Mouse (Mus musculus): ENCODE data around the gene Rnf43.

Rnf43 gene

DNA sequence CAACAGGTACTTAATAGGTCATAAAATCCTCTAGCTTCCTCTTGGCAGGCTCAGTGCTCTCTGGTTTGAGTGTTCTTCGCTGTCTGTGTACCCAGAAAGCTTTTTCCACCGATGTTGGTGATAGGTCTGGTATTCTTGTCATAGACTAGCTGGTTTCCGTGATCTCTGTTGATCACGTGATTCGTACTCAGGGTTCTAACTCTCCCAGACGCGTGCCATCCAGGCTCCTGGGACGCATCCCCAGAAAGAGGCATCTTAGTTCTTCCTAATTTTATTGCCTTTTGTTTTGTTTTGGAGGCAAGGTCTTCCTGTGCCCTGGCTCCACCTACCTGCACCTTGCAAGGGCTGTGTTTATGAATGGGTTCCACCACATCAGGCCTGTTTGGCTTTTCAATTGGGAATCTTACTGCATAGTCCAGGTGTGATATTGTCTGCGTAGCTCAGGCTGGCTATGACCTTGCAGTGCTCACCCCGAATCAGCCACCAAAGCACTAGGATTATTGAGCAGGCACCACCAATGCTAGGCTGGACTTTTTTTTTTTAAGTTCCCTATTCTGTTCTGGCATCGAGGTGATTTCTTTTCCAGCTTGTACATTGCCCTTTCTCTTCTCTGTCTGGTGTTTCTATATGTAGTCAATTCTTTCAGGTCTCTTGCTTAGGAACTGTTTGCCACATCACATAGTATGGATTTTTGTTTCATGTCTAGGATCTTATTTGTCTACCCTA lies 26.1 kb downstream of the Rnf43 start:
- no peak for TF ChIP-seq GATA4 (IDR thresholded peaks at IDR 0.05; ENCODE audit: insufficient replicate concordance, low read length)

DNA sequence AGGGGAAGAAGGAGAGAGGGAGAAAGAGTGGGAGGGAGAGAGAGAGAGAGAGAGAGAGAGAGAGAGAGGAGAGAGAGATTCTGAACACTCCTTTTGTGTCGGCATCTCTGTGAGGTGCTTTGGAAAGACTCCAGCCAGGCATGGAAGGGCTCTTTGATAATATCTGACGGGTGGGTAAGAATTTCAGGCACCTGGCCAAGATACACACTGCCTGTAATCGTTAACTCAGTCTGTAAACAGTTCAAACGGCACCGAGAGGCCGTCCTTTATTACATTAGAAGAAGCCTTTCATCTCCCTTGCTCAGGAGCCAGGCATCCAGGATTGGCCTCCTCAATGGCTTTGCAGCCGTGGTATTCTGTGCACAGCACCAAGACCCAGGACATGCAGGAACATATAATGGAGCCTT lies 26.9 kb downstream of the Rnf43 start:
- peak; percentile 18; the same call in 1 of the 2 replicates for TF ChIP-seq GATA4 (IDR thresholded peaks at IDR 0.05; ENCODE audit: insufficient replicate concordance, low read length)

DNA sequence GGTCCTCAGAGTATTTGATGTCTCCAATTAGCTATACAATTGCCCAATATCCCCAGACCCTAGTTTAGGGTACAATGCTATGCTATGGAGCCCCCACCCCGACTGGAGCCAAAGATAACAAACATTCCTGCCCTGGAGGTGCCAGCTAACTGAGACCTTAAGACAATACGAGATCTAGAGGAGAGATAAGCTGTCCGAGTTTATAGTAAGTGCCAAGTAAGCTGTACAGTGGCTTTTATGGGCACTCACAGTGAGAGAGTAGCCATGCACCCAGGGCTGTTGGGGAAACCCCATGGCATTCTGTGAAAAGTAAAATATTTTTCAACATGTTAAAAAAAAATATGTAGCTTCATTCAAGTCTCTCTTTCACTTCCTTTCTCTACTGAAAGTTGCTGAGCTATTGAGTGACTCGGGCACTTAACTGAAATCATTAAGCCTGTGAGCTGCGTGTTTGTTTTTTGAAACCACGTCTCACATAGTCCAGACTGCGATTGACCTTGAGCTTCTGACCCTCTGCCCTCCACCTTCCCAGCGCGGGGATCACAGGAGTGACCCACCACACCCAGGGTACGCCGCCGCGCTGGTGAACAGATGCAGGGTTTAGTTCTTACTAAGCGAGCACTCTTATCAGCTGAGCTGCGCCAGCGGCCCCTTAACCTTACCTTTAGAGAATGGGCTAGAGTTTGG lies 27.7 kb downstream of the Rnf43 start:
- TF ChIP-seq GATA4 (IDR thresholded peaks at IDR 0.05; ENCODE audit: insufficient replicate concordance, low read length) = no peak

DNA sequence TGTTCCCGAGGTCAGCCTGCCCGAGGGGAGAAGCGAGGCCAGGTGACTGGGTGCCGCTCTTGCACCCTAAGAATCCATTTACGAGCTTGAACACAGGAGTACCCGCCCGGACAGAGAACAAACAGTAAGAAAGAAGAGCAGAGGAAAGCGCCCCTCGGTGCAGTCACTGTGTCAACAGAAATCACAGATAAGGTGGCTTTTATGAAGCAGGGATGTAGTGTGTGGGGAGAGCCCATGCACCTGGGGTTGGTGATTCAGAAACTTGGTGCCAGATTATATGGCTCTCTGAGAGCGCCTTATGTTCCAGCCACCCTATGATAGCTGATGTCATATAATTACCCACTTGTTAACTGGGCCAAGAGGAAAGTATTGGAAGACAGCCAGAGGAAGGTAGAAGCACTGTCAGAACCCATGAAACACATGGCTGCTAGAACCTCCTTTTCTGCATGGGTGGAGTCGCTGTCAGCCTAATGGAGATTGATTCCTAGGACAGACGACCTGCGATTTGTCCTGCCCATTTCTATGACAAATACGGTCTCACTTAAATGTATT lies 34.7 kb downstream of the Rnf43 start:
- no peak for TF ChIP-seq GATA4 (IDR thresholded peaks at IDR 0.05; ENCODE audit: insufficient replicate concordance, low read length)

DNA sequence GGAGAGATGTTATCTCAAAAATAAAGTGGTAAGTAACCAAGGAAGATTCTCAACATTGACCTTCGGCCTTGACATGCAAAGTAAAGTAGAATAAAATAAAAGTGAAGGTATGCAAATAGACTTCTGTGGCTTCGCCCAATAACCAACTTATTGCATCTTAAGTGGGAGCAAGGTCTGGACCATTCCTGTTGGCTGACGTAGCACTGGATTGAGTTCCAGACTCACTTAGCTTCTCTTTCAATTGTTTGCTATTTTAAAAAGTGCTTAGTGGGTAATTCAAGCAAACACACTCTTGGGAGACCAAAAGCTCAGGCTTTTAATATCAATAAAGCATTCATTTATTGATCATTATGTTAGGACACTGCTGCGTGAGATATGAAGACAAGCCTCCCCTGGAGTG lies 35.6 kb downstream of the Rnf43 start:
- TF ChIP-seq GATA4 (IDR thresholded peaks at IDR 0.05; ENCODE audit: insufficient replicate concordance, low read length) = no peak

DNA sequence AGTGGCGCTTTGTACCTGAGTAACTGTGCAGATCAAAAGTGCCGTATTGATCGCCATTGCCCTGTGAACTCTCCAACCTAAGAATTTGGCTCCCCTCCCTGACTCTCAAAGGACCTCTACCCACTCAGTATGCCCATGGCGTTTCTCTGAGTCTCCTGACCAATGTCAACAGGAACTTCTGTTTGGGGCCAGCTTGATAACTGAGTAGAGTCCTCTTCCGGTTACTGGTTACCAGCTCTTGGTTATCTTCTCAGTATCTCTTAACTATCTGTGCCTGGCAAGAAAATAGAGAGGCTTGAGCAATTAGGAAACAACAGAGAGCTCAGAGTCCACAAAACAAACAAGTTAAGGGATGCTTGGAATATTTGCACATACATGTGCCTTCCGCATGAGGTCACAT lies 38.6 kb downstream of the Rnf43 start:
- peak; percentile 47 for TF ChIP-seq GATA4 (IDR thresholded peaks at IDR 0.05; ENCODE audit: insufficient replicate concordance, low read length)

DNA sequence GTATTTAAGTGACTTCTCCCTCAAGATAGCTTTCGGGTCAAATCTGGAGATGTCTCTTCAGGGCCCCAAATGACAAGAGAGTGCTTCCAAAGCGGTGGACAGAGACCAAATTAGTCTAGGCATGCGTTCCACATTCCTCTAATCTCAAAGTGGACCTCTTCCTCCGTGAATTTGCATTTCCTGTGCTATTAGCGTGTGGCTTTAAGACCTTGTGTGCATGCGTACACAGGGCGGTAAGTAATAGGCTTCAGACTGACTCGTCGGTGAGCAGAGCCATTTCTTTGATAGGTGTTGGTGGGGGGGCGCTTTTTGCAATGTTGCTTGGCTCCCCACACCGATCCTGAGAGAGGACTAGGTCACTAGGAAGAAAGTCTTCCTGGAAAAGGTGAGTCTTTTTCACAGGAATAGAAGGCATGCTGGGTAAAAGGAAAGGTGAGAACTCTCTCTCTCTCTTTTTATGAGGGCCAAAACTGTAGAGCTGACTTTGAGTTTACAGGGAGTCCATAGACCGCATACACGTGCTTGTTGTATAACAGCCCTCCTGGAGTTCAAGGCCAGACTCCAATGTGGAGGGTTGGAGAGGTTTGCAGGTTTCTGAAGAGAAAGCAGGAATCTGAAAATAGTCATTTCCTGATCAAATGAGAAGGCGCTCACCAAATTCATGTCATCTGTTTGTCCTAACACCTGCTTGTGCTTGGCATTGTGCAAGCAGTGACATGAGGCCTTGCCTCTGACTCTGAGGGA lies 39.5 kb downstream of the Rnf43 start:
- no peak for TF ChIP-seq GATA4 (IDR thresholded peaks at IDR 0.05; ENCODE audit: insufficient replicate concordance, low read length)

DNA sequence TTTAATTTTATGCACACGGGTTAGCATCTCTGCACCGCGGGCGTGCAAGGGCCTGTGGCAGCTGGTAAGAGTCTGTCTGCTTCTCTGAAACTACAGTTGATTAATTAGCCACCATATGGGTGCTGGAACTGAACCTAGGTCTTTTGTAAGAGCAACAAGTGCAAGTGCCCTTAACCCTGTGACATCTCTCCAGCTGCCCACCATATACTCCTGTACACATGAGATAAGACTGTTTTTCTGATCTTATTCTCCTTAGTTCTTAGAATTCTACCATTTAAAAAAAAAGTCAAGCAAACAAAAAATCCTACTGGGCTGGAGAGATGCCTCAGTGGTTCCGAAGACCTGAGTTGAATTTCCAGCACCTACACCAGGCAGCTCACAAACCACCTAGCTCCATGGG lies 41.1 kb downstream of the Rnf43 start:
- TF ChIP-seq GATA4 (IDR thresholded peaks at IDR 0.05; ENCODE audit: insufficient replicate concordance, low read length) = no peak

DNA sequence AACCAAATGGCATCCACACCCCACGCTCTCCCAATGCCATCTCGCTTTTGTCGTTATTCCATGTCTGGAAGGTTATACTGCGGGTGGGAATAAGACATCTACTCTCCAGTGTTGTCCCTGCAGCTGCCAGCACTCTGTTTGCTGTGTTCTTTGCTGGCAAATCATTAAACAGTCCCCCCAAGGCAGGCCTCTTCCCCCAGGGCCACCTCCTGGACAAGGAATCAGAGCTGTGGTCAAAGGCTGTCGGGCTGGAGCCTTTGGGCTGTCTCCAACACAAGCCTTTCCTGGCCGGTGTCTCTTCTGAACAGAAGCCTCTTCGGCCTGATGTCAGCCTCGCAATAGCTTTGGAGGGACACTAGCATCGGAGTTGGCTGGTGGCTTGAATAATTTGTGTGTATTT lies 41.8 kb downstream of the Rnf43 start:
- TF ChIP-seq GATA4 (IDR thresholded peaks at IDR 0.05; ENCODE audit: insufficient replicate concordance, low read length) = no peak

DNA sequence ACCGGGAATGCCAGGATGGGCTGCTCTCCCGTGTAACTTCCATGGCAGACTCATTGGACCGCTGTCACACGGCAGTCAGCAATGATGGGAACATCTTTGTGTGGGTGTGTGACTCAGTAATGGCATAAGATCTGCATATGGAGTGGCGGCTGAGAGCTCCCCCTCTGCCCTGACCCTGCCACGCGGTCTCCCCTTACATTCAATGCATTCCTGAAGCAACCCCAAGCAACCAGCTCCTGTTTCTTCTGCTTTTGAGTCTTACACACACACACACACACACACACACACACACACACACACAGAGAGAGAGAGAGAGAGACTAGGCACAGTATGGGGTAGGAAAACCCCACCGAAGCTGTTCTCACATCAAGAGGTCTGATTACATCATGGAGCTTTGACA lies 45.0 kb downstream of the Rnf43 start:
- TF ChIP-seq GATA4 (IDR thresholded peaks at IDR 0.05; ENCODE audit: insufficient replicate concordance, low read length) = no peak

DNA sequence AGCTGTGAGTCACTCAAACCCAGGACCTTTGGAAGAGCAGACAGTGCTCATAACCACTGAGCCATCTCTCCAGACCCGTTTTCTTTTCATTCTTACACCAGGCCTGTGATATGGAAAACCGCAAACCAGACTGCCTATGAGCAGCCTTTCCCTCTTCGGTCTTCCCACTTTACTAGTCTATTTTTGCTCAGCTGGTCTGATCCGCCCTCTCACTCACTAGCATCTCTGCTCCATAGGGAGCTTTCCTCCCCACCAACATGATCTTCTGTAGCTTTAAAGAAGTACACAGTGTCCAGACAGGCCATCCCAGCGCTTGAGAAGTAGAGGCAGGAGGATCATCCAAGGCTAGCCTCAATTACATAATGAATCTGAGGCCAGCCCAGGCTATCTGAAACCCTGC lies 46.5 kb downstream of the Rnf43 start:
- TF ChIP-seq GATA4 (IDR thresholded peaks at IDR 0.05; ENCODE audit: insufficient replicate concordance, low read length) = no peak

DNA sequence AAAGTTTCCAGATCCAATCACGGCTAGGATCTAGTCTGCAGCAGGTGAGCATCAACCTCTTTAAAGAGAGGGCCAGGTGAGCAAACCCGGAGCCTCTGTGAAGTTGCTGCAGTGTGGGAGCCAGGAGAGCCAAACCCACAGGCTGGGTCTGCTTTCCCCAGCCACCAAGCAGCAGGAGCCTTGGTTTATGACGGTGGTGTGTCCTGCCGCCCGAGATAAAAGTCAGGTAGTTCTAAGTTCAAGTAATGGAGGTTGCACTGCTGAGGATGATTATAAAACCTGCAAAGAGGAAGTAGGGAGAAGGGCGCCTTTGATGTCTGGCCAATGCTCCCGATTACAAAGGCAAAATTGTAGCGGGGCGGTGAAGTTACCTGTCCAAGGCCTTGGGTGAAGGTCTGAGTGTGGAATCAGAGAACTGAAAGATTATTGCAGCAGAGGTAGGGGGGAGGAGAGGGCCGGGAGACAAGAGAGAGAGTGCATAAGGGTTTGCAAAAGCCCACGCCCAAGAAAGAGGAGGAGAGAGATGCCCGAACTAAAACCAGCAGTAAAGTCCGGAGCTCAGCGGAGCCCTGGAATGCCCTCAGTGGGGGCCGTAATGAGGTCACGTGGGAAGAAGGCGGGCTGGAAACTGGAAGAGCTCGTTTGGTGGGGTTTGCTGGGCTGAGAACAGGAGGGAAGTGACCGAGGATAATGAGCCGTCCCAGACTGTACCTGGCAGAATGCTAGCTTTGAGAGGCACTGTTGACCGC lies 47.2 kb downstream of the Rnf43 start:
- no peak for TF ChIP-seq GATA4 (IDR thresholded peaks at IDR 0.05; ENCODE audit: insufficient replicate concordance, low read length)

DNA sequence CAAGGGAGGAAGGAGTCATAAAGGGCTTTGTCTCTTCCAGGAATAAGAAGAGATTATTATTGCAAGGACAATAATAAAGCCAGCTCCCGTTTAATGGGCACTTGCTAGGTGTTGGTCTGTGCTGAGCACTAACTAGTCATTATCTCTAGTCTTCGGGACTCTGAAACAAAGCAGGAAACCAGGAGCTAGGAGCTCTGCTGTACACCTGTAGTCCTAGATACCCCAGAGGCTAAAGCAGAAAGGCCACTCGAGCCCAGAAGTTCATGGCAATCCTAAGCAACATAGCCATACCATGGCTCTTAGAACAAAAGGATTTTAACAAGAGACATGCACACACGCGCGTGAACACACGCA lies 47.7 kb downstream of the Rnf43 start:
- TF ChIP-seq GATA4 (IDR thresholded peaks at IDR 0.05; ENCODE audit: insufficient replicate concordance, low read length) = no peak

DNA sequence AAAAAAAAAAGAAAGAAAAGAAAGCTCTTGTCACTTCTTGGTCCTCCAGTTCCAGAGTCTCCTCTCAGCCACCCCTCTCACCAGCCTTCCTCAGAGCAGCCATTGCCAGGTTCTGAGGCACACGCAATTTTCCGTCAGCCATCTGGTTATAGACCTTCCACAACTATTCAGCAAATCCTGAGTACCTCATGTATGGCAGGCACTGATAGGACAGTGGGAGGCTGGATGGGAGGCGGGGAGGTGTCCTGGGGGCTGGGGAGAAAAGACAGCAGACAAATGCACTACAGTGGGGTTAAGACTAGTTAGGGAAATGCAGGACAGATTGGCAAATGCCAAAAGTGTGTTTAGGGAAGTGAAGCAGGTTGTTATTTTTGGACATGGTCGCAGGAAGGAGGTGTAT lies 49.7 kb downstream of the Rnf43 start:
- no peak for TF ChIP-seq GATA4 (IDR thresholded peaks at IDR 0.05; ENCODE audit: insufficient replicate concordance, low read length)

DNA sequence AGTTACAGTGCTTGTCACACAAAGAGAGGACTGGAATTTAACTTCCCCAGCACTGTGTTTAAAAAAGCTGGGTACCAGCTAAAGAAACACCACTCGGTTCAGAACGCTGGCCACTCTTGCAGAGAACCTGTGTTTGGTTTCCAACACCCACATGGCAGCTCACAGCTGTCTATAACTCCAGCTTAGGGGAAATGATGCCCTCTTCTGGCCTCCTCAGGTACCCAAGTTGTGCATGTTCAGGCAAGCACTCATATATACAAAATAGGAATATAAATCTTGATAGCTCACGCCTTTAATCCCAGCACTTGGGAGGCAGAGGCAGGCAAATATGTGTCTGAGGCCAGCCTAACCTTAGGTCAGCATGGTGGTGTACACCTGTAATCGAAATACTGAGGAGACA lies 53.5 kb downstream of the Rnf43 start:
- no peak for TF ChIP-seq GATA4 (IDR thresholded peaks at IDR 0.05; ENCODE audit: insufficient replicate concordance, low read length)
